Mouse (Mus musculus) heart, adult 11 months (tissue): ENCODE measurements around the gene Slc38a6.

ENCODE experiments used
- DNase-seq: peaks from one replicate; pipeline ENCODE4 v3.0.0; 2022

Gene Slc38a6

GRCm38 (mm10) chr12:73324742-73325141, 38.2 kb downstream of the Slc38a6 start:
- peak; percentile 93 for DNase-seq

DNA sequence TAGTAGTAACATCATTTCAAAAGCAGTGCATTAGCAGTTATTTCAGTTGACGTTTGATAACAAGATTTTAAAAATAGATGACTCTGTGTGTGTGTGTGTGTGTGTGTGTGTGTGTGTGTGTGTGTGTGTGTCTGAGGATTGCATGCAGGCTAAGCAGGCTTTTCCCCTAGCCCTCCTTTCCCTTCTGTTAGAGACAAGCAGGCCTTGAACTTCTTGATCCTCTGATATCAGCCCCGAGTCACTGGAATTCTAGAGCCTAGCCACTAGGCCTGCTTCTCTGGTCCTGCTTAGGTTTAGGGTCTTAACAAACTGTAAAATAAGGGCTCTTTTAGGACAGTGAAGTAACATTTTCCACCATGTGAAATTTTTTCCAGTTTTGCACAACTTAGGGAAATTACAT, 38.6 kb downstream of the Slc38a6 start:
- DNase-seq: peak; percentile 70

- peak; percentile 94 for DNase-seq
Measured at GRCm38 (mm10) chr12:73325617-73326016, 39.0 kb downstream of the Slc38a6 start.

GRCm38 (mm10) chr12:73327381-73327780, 40.8 kb downstream of the Slc38a6 start:
- peak; percentile 1 for DNase-seq

GRCm38 (mm10) chr12:73328448-73329167, 42.0 kb downstream of the Slc38a6 start:
- DNase-seq: peak; percentile 73

- DNase-seq: peak; percentile 80
Measured at GRCm38 (mm10) chr12:73330236-73330635, 43.7 kb downstream of the Slc38a6 start.

GRCm38 (mm10) chr12:73332701-73333100, 46.1 kb downstream of the Slc38a6 start:
- peak; percentile 4 for DNase-seq

DNA sequence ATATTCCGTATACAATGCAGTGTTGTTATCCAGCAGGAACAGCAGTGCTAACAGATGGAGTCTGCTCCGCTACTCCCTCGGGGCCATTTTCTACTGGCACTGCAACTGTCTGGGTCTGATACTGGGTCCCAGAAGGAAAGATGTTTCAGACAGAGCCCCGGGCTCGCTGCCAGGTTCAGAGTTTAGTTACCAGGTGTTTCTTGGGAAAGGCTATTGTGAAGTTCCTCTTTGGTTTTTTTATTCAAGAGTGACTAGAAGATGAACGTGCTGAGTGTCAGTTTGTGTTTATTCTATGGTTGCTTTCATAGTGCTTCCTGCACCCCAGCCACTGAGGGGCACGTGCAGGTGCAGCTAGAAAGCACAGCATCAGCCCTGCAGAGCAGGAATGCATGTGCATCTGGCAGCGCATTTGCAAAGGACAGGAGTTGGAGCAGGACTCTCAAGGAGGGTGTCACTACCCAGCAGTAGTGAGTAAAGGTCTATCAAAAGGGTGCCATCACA, 47.5 kb downstream of the Slc38a6 start:
- peak; percentile 96 for DNase-seq

DNA sequence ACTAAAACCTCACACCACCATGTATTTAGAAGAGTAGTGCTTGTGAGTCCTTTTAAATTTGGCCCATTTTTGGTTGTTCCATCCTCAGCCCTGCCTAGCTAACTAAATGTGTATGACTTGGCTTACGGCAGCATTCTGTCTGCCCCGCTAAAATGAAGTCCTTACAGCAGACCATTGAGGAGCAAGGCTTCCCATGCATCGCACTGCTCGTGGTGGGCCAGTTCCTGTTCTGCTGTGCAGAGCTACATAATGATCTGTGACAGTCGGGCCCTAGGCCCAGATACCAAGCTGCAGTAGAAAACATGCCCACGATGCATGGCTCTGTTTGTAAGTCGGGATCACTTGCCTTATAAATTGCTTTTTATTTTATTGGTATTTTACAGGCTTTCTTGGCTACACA, 50.5 kb downstream of the Slc38a6 start:
- DNase-seq: peak; percentile 48

DNA sequence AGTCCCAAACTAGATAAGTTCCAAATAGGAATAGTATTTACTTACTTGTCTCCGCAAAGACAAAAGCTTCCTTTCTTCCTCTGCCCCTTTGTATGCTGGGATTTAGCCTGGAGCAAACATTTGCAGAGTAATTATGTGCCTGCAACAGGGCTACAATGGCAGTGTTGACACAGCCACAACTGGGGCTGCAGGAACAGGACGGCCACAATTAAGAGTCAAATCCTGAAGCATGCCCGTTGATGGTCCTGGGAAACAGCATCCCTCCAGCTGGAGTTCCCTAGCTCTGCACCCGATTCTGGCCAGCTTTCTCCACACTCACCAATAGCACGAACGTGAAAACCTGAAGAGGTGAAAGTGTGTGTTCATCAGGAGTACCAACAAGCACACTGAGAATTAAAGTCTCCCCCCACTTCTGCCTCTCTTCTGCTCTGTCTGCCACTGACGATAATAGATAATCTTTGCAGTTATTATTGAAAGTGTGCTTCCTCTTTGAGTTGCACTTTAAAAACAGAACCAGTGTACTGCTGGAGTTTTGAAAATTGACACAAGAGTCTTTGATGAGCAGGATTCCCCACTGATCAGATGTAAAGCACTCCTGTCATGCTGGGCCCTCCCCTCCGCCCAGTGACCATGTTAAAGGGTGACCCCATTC, 54.2 kb downstream of the Slc38a6 start:
- peak; percentile 70 for DNase-seq

DNA sequence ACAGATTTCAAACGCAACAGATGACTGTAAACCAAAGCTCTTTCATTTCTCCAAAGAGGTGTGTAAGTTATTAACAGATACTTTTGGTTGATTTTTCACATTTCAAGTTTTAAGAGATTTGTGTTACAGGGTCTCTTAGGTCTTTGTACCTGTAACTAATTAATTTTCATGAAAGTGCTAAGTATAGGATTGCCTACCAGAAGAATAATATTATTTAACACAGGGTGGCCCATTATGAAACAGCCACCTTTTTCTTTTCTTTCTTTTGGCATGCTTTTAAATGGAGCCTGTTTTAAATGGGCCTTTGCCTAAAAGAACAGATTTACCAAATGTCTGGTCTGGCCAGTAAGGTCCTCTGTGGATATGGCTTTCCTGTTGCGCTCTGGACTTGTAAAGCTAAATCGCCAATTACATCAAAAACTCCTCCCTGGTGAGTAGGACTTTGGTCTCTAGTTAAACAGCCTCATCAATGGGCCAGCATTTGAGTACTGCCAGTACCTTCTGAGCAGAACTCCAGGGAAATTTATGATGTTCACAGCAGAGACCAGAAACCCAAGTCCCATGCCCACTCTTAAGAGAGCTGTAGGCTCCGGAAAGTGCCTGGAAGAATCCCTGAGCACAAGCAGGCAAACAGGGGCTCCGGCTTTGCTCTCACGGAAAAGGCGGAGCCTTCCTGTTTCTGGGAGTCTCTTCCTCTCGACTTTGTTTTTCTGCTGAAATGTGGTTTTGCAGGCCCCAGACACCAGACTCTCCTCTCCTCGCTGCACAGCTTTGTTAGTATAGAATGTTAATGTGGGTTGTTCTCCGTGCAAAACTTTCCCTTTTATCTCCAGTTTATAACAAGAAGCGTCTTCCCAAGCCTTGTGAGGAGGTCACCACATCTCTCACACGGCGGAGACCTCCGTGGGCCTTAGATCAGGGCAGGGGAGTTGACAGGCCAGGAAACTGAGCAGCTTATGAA, 55.4 kb downstream of the Slc38a6 start:
- DNase-seq: peak; percentile 98

DNA sequence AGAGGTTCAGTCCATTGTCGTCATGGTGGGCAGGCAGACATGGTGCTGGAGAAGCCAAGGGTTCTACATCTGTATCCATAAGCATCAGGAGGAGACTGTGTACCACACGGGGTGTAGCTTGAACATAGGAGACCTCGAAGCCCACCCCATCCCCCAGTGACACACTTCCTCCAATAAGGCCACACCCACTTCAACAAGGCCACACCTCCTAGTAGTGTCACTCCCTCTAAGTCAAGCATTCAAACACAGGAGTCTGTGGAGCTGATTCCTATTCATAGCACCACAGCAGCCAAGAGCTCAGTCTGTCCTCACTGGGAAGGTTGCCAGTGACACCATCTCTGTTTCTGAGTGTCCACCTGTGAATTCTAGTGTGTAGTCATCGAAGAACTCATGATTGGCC, 57.7 kb downstream of the Slc38a6 start:
- DNase-seq: peak; percentile 92

- DNase-seq: peak; percentile 94
Measured at GRCm38 (mm10) chr12:73345157-73345556, 58.6 kb downstream of the Slc38a6 start.

GRCm38 (mm10) chr12:73347202-73347601, 60.6 kb downstream of the Slc38a6 start:
- DNase-seq: peak; percentile 85

- no peak for DNase-seq
Measured at GRCm38 (mm10) chr12:73350466-73350865, 63.9 kb downstream of the Slc38a6 start.

GRCm38 (mm10) chr12:73350982-73351381, 64.4 kb downstream of the Slc38a6 start:
- no peak for DNase-seq

DNA sequence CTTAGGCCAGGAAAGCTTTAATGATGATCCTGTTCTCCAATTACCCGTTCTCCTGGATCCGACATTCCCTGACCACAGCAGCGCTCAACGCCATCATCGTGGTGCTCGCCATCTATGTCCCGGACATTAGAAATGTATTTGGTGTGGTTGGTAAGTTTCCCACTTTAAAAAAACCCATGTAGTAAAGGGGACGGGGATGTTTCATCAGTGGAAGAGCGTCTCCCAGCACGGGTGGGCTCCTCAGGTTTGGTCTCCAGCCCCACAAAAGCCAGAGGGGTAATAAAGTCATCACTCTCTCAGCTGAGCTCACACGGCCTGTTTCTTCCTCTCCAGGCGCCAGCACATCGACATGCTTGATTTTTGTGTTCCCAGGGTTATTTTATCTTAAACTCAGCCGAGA, 65.2 kb downstream of the Slc38a6 start:
- DNase-seq: no peak

- DNase-seq: peak; percentile 97
Measured at GRCm38 (mm10) chr12:73353362-73353761, 66.8 kb downstream of the Slc38a6 start.

DNA sequence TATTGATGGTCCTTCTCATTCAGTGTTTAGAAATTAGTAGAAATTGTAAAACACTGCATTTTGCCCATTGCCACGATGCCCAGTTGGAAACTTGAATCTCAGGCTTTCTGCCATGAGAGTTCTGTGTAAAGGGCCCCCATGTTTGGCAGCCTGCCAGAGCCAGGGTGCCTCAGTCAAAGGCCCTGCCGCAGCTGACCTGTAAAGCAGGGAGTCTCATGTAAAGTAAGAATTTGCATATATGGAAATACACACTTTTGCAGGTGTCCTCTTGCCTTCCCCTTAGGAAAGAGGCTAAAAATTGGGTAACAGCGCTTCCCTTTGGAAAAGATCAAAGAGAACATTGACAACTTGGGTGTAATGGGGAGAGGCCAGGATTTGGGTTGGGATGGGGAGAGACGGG, 67.9 kb downstream of the Slc38a6 start:
- no peak for DNase-seq

- no peak for DNase-seq
Measured at GRCm38 (mm10) chr12:73355084-73355775, 68.7 kb downstream of the Slc38a6 start.

DNA sequence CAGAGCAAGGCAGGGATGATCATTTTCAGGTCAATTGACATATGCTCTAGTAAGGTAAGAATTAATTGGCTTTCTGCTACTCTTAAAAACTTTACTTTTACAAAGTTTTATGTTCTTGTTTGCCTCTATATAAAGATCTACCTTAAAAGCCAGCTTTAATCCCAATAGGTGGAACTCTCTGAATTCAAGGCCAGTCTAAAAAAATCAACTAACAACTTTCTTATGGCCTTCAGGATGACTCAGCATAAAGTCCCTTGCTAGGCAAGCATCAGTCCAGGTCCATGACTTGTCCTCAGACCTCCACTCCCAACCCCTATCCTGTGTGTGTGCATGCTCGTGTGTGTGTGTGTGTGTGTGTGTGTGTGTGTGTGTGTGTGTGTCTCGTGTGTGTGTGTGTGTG, 70.1 kb downstream of the Slc38a6 start:
- no peak for DNase-seq

- DNase-seq: no peak
Measured at GRCm38 (mm10) chr12:73357311-73357710, 70.7 kb downstream of the Slc38a6 start.

- no peak for DNase-seq
Measured at GRCm38 (mm10) chr12:73357736-73358135, 71.2 kb downstream of the Slc38a6 start.
